Mouse (Mus musculus) ES-Bruce4 (cell line): ENCODE measurements around the gene Phf3. TPM values are rescaled to one million over a fixed set of nuclear protein-coding genes. Genes with fewer than 3 reads are reported as not detected.
"Not testable (repeated sequence)": the region's sequence is repeated elsewhere in the genome, so short reads cannot be mapped to it uniquely, and the experiment has no call there.

ENCODE experiments used
- H3K27ac ChIP-seq: 2 replicates; pipeline ENCODE4 v1.5.1; 2012; ENCODE audit warnings: low read length, inconsistent platforms; ENCODE audit not compliant: insufficient read depth
- H3K27me3 ChIP-seq: 2 replicates; pipeline ENCODE4 v1.6.1; 2012; ENCODE audit warnings: mild to moderate bottlenecking, low read length, inconsistent platforms; ENCODE audit not compliant: control insufficient read depth, poor library complexity, insufficient read depth, severe bottlenecking
- H3K36me3 ChIP-seq: 2 replicates; pipeline ENCODE4 v1.6.1; 2012; ENCODE audit warnings: inconsistent platforms, mild to moderate bottlenecking, low read length, moderate library complexity; ENCODE audit not compliant: control insufficient read depth, poor library complexity, insufficient read depth, severe bottlenecking
- H3K4me1 ChIP-seq: one replicate; pipeline ENCODE4 v1.8.1; 2011; ENCODE audit warnings: low read length; ENCODE audit not compliant: control insufficient read depth, insufficient read depth
- H3K4me3 ChIP-seq: 2 replicates; pipeline ENCODE4 v1.5.1; 2011; ENCODE audit warnings: low read depth, mild to moderate bottlenecking, low read length
- H3K9ac ChIP-seq: 2 replicates; pipeline ENCODE4 v1.6.1; 2012; ENCODE audit warnings: low read depth, mild to moderate bottlenecking, inconsistent platforms; ENCODE audit not compliant: poor library complexity, severe bottlenecking
- H3K9me3 ChIP-seq: replicated peaks from 2 replicates; pipeline ENCODE4 v1.6.1; 2012; ENCODE audit warnings: mild to moderate bottlenecking, low read length, inconsistent platforms; ENCODE audit not compliant: control insufficient read depth, poor library complexity, insufficient read depth, severe bottlenecking
- CTCF ChIP-seq: IDR thresholded peaks from one replicate; pipeline ENCODE4 v1.8.1; 2011; ENCODE audit warnings: low read depth, low read length
- EP300 ChIP-seq: IDR thresholded peaks from 2 replicates; pipeline ENCODE4 v1.6.1; 2011; ENCODE audit warnings: low read depth, low read length; ENCODE audit not compliant: insufficient read depth
- POLR2A ChIP-seq: IDR thresholded peaks from one replicate; pipeline ENCODE4 v1.8.1; 2011; ENCODE audit warnings: low read length; ENCODE audit not compliant: insufficient read depth
- polyA plus RNA-seq: library from polyadenylated mRNA; stranded (reverse); fragments of >200 nt; gene quantifications from 2 replicates; pipeline ENCODE4 v1.2.4, GENCODE M21; 2011; ENCODE audit warnings: low read depth; ENCODE audit not compliant: missing spikeins, insufficient read depth, insufficient read length

Phf3 gene
- polyA plus RNA-seq, 1 experiment: 203 TPM

GRCm38 (mm10) chr1:30772851-30773250 lies 100.9 kb downstream of the Phf3 start:
- H3K4me1 ChIP-seq: no peaks in the 10 kb centered on the region
- no peak for TF ChIP-seq POLR2A
- TF ChIP-seq CTCF: no peak
- TF ChIP-seq EP300: no peak
- no peak overlapping the region for H3K27ac ChIP-seq
- H3K9me3 ChIP-seq: no peaks in the 10 kb centered on the region
- H3K36me3 ChIP-seq: no peaks in the 10 kb centered on the region
- H3K9ac ChIP-seq: no peak overlapping the region
- H3K4me3 ChIP-seq: no peak overlapping the region
- no peaks in the 10 kb centered on the region for H3K27me3 ChIP-seq

DNA sequence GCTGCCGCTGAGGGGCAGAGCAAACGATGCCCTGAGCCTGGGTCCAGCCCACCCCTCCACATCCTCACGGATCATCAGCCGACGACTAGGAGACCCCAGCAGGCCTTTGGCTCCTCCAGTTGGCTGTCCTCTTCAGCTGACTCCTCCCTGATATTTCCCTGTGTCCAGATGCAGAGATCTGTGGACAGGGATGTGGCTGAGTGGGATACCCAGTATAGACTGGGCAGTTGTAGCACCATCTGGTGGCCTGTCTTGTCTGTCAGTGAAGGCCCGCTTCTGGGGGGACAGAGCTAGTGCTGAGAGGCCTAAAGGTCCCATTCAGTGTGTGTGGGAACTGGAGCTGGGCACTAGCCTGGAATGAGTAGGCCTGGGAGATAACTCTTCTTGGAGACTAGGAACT lies 101.9 kb downstream of the Phf3 start:
- H3K36me3 ChIP-seq: no peaks in the 10 kb centered on the region
- H3K9ac ChIP-seq: no peak overlapping the region
- no peak overlapping the region for H3K4me3 ChIP-seq
- no peak for TF ChIP-seq EP300
- TF ChIP-seq CTCF: peak; percentile 38
- H3K27me3 ChIP-seq: no peaks in the 10 kb centered on the region
- H3K4me1 ChIP-seq: no peaks in the 10 kb centered on the region
- no peak overlapping the region for H3K27ac ChIP-seq
- H3K9me3 ChIP-seq: no peaks in the 10 kb centered on the region

- H3K9ac ChIP-seq, H3K4me3 ChIP-seq, H3K4me1 ChIP-seq, H3K36me3 ChIP-seq, H3K27me3 ChIP-seq, H3K27ac ChIP-seq, H3K9me3 ChIP-seq: not testable (repeated sequence)
Observed at GRCm38 (mm10) chr1:30770599-30770998, 103.1 kb downstream of the Phf3 start.

GRCm38 (mm10) chr1:30756794-30757193 lies 116.9 kb downstream of the Phf3 start:
- H3K9ac ChIP-seq: no peak overlapping the region
- H3K27ac ChIP-seq: no peak overlapping the region
- TF ChIP-seq EP300 (no peak), CTCF (no peak), POLR2A (no peak)

DNA sequence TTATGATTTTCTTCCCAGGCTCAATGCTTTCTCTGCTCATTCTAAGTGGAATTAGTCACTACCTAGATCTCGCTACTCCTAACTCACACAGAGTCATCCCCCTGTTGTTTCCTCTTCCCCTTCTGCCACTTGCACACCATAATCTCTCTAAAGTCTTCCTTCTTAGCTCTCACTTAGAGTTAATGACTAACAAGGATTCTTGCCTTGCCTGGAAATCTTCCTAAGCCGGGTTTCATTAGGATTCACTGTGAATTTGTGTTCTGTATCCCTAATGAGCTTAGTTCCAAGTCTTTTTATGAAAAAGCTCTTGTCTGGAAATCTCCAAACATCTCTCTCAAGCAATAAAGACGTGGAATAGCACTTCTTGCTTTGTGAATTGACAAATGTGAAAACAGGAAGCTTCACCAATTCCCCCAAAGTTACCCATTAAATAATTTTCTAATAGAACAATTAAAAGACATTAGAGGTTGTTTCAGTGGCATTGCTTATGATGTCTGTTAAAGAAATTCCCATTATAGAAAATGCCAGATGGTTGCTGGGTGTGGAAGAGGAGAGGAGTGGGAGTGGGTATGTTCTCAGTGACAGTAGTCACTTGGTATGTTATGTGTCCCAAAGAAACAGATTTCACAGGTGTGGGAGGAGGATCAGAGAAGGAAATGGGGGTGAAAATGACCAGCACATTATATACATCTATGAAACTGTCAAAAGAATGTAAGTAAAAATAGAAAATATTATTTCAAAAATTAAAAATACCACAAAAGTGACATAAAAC lies 118.1 kb downstream of the Phf3 start:
- no peak overlapping the region for H3K27ac ChIP-seq
- no peak overlapping the region for H3K9ac ChIP-seq
- H3K36me3 ChIP-seq: no peaks in the 10 kb centered on the region
- no peak overlapping the region for H3K4me3 ChIP-seq
- TF ChIP-seq EP300 (no peak), POLR2A (no peak), CTCF (no peak)
- peaks cover 16% of the 10 kb centered on the region for H3K9me3 ChIP-seq
- no peaks in the 10 kb centered on the region for H3K27me3 ChIP-seq
- no peaks in the 10 kb centered on the region for H3K4me1 ChIP-seq

More at GRCm38 (mm10) chr1:30756794-30757193, 116.9 kb downstream of the Phf3 start:
- H3K4me3 ChIP-seq: no peak overlapping the region
- H3K27me3 ChIP-seq: no peaks in the 10 kb centered on the region
- peaks cover 16% of the 10 kb centered on the region for H3K9me3 ChIP-seq
- no peaks in the 10 kb centered on the region for H3K4me1 ChIP-seq
- H3K36me3 ChIP-seq: no peaks in the 10 kb centered on the region

Other genes starting within 250 kb of the Phf3 start
- not detected in 2 replicates for gene AC153137.1, start 104.0 kb upstream of the Phf3 start, polyA plus RNA-seq